Mouse (Mus musculus): ENCODE results near the gene Narfl. TPM values are rescaled to one million over a fixed set of nuclear protein-coding genes. Genes with fewer than 3 reads are reported as not detected.
"Not testable (repeated sequence)": the region's sequence is repeated elsewhere in the genome, so short reads cannot be mapped to it uniquely, and the experiment has no call there.

Narfl gene
- polyA plus RNA-seq (2016; fragmentation: Nextera tagmentation; extraction: Ambion mirVana): 23.9 and 25.6 TPM in 2 replicates

- Histone ChIP-seq H3K27me3 (no peaks in the 10 kb centered on the region), H3K36me3 (no peaks in the 10 kb centered on the region), H3K4me2 (replicated peaks) (peak within 1 kb of the TSS; percentile 85), H3K27ac (no peak within 1 kb of the TSS), H3K4me3 (peak within 1 kb of the TSS; percentile 83), H3K9me3 (no peaks in the 10 kb centered on the region), H3K9ac (peak within 1 kb of the TSS; percentile 88), H3K4me1 (peaks cover 8% of the 10 kb centered on the region)
- peak; percentile 73 for ATAC-seq (ENCODE audit: insufficient number of reproducible peaks, insufficient read depth, low FRiP score, low TSS enrichment)
- WGBS: under 1% methylated on average over 37 of the region's 37 CpGs
Observed at GRCm38 (mm10) chr17:25773549-25774120, at the start of gene Narfl. Gene Narfl, plus strand, starts transcription at chr17:25773776.

GRCm38 (mm10) chr17:25723919-25724318 lies 49.7 kb upstream of the Narfl start:
- H3K36me3 ChIP-seq: peaks cover 49% of the 10 kb centered on the region
- H3K4me2 ChIP-seq (replicated peaks): no peak overlapping the region
- no peaks in the 10 kb centered on the region for H3K27me3 ChIP-seq
- H3K4me3 ChIP-seq: no peak overlapping the region
- no peak overlapping the region for H3K27ac ChIP-seq
- no peak overlapping the region for H3K9ac ChIP-seq
- no peaks in the 10 kb centered on the region for H3K9me3 ChIP-seq
- no peak for ATAC-seq (ENCODE audit: insufficient number of reproducible peaks, insufficient read depth, low FRiP score, low TSS enrichment)
- peaks cover 18% of the 10 kb centered on the region for H3K4me1 ChIP-seq
- 78% methylated on average over 7 of the region's 7 CpGs for WGBS

GRCm38 (mm10) chr17:25725264-25725663 lies 48.3 kb upstream of the Narfl start:
- no peaks in the 10 kb centered on the region for H3K9me3 ChIP-seq
- ATAC-seq (ENCODE audit: insufficient number of reproducible peaks, insufficient read depth, low FRiP score, low TSS enrichment): no peak
- no peak overlapping the region for H3K27ac ChIP-seq
- no peak overlapping the region for H3K4me2 ChIP-seq (replicated peaks)
- H3K27me3 ChIP-seq: no peaks in the 10 kb centered on the region
- H3K4me1 ChIP-seq: peaks cover 18% of the 10 kb centered on the region
- H3K9ac ChIP-seq: no peak overlapping the region
- peaks cover 47% of the 10 kb centered on the region for H3K36me3 ChIP-seq
- WGBS: 84% methylated on average over 6 of the region's 6 CpGs
- 0 out of 2 replicates have a peak overlapping the region, but pooled peaks have one; percentile 4 for H3K4me3 ChIP-seq

GRCm38 (mm10) chr17:25727265-25728008 lies 46.1 kb upstream of the Narfl start, which contains the start of the genes Chtf18 and Rpusd1:
Gene Chtf18, minus strand, starts transcription at chr17:25727419.
Gene Rpusd1, plus strand, starts transcription at chr17:25727670.
- H3K36me3 ChIP-seq: peaks cover 36% of the 10 kb centered on the region

GRCm38 (mm10) chr17:25728009-25728270 lies 45.6 kb upstream of the Narfl start:
- no peak overlapping the region for H3K27ac ChIP-seq

More at GRCm38 (mm10) chr17:25727265-25728008, 46.1 kb upstream of the Narfl start, which contains the start of the genes Chtf18 and Rpusd1:
- ATAC-seq (ENCODE audit: insufficient number of reproducible peaks, insufficient read depth, low FRiP score, low TSS enrichment): peak; percentile 97
- Histone ChIP-seq H3K9ac (peak within 1 kb of the TSS; percentile 65), H3K27me3 (no peaks in the 10 kb centered on the region), H3K9me3 (no peaks in the 10 kb centered on the region), H3K4me1 (peaks cover 18% of the 10 kb centered on the region), H3K4me3 (peak within 1 kb of the TSS; percentile 70), H3K27ac (no peak within 1 kb of the TSS), H3K4me2 (replicated peaks) (peak within 1 kb of the TSS; percentile 79)
- WGBS: under 1% methylated on average over 37 of the region's 37 CpGs

GRCm38 (mm10) chr17:25732082-25732481 lies 41.5 kb upstream of the Narfl start:
- Histone ChIP-seq H3K27me3 (no peaks in the 10 kb centered on the region), H3K4me3 (no peak overlapping the region), H3K9ac (no peak overlapping the region), H3K36me3 (peaks cover 24% of the 10 kb centered on the region; the same call in 1 of the 2 replicates), H3K27ac (no peak overlapping the region), H3K4me2 (replicated peaks) (no peak overlapping the region), H3K4me1 (peaks cover 10% of the 10 kb centered on the region), H3K9me3 (no peaks in the 10 kb centered on the region)
- 21% methylated on average over 2 of the region's 2 CpGs for WGBS
- ATAC-seq (ENCODE audit: insufficient number of reproducible peaks, insufficient read depth, low FRiP score, low TSS enrichment): no peak

More at GRCm38 (mm10) chr17:25728009-25728270, 45.6 kb upstream of the Narfl start:
- Histone ChIP-seq H3K4me3 (peak overlapping the region; percentile 70), H3K4me2 (replicated peaks) (peak overlapping the region; percentile 72), H3K36me3 (peaks cover 31% of the 10 kb centered on the region), H3K4me1 (peaks cover 18% of the 10 kb centered on the region), H3K9me3 (no peaks in the 10 kb centered on the region), H3K27me3 (no peaks in the 10 kb centered on the region), H3K9ac (peak overlapping the region; percentile 65)
- ATAC-seq (ENCODE audit: insufficient number of reproducible peaks, insufficient read depth, low FRiP score, low TSS enrichment): no peak
- WGBS: 22% methylated on average over 4 of the region's 4 CpGs

GRCm38 (mm10) chr17:25735246-25735645 lies 38.3 kb upstream of the Narfl start:
- no peak for ATAC-seq (ENCODE audit: insufficient number of reproducible peaks, insufficient read depth, low FRiP score, low TSS enrichment)
- Histone ChIP-seq H3K27me3 (peaks cover 4% of the 10 kb centered on the region; the same call in 1 of the 2 replicates), H3K27ac (no peak overlapping the region), H3K36me3 (peaks cover 11% of the 10 kb centered on the region; the same call in 1 of the 2 replicates), H3K4me2 (replicated peaks) (no peak overlapping the region), H3K9me3 (no peaks in the 10 kb centered on the region), H3K4me1 (no peaks in the 10 kb centered on the region), H3K4me3 (no peak overlapping the region), H3K9ac (no peak overlapping the region)
- 83% methylated on average over 5 of the region's 5 CpGs for WGBS

GRCm38 (mm10) chr17:25735745-25736144 lies 37.8 kb upstream of the Narfl start, which contains the start of gene Mslnl:
Gene Mslnl, plus strand, starts transcription at chr17:25736042.
- Histone ChIP-seq H3K4me1 (no peaks in the 10 kb centered on the region), H3K9me3 (no peaks in the 10 kb centered on the region), H3K27ac (no peak within 1 kb of the TSS), H3K4me2 (replicated peaks) (no peak within 1 kb of the TSS), H3K27me3 (peaks cover 4% of the 10 kb centered on the region; the same call in 1 of the 2 replicates), H3K4me3 (no peak within 1 kb of the TSS), H3K9ac (no peak within 1 kb of the TSS), H3K36me3 (peaks cover 6% of the 10 kb centered on the region; the same call in 1 of the 2 replicates)
- WGBS: 75% methylated on average over 3 of the region's 3 CpGs
- ATAC-seq (ENCODE audit: insufficient number of reproducible peaks, insufficient read depth, low FRiP score, low TSS enrichment): no peak

GRCm38 (mm10) chr17:25738861-25739260 lies 34.7 kb upstream of the Narfl start:
- Histone ChIP-seq H3K4me3 (no peak overlapping the region), H3K27me3 (peaks cover 7% of the 10 kb centered on the region; the same call in 1 of the 2 replicates), H3K9me3 (no peaks in the 10 kb centered on the region), H3K27ac (no peak overlapping the region), H3K36me3 (no peaks in the 10 kb centered on the region), H3K4me2 (replicated peaks) (no peak overlapping the region), H3K9ac (no peak overlapping the region), H3K4me1 (no peaks in the 10 kb centered on the region)
- no peak for ATAC-seq (ENCODE audit: insufficient number of reproducible peaks, insufficient read depth, low FRiP score, low TSS enrichment)
- WGBS: 83% methylated on average over 7 of the region's 7 CpGs

- H3K4me3 ChIP-seq; H3K4me2 ChIP-seq (replicated peaks); H3K9me3 ChIP-seq; ATAC-seq (ENCODE audit: insufficient number of reproducible peaks, insufficient read depth, low FRiP score, low TSS enrichment); H3K4me1 ChIP-seq; H3K9ac ChIP-seq; H3K36me3 ChIP-seq; H3K27ac ChIP-seq: not testable (repeated sequence)
- peaks cover 14% of the 10 kb centered on the region; the same call in 1 of the 2 replicates for H3K27me3 ChIP-seq
- WGBS: 65% methylated on average over 12 of the region's 12 CpGs
Observed at GRCm38 (mm10) chr17:25741471-25741870, 32.1 kb upstream of the Narfl start.

GRCm38 (mm10) chr17:25743831-25744230 lies 29.7 kb upstream of the Narfl start:
- WGBS: 93% methylated on average over 9 of the region's 9 CpGs
- H3K27ac ChIP-seq: no peak overlapping the region
- H3K4me1 ChIP-seq: no peaks in the 10 kb centered on the region
- H3K27me3 ChIP-seq: peaks cover 9% of the 10 kb centered on the region; the same call in 1 of the 2 replicates
- no peak overlapping the region for H3K4me3 ChIP-seq
- no peak overlapping the region for H3K4me2 ChIP-seq (replicated peaks)
- H3K9ac ChIP-seq: no peak overlapping the region
- H3K9me3 ChIP-seq: no peaks in the 10 kb centered on the region
- no peak for ATAC-seq (ENCODE audit: insufficient number of reproducible peaks, insufficient read depth, low FRiP score, low TSS enrichment)
- no peaks in the 10 kb centered on the region for H3K36me3 ChIP-seq

- Histone ChIP-seq H3K4me3 (no peak overlapping the region), H3K36me3 (no peaks in the 10 kb centered on the region), H3K27me3 (peaks cover 9% of the 10 kb centered on the region; the same call in 1 of the 2 replicates), H3K9ac (no peak overlapping the region), H3K27ac (no peak overlapping the region), H3K4me1 (no peaks in the 10 kb centered on the region), H3K4me2 (replicated peaks) (no peak overlapping the region), H3K9me3 (no peaks in the 10 kb centered on the region)
- 83% methylated on average over 9 of the region's 10 CpGs for WGBS
- ATAC-seq (ENCODE audit: insufficient number of reproducible peaks, insufficient read depth, low FRiP score, low TSS enrichment): no peak
Observed at GRCm38 (mm10) chr17:25744311-25744710, 29.3 kb upstream of the Narfl start.
